Mouse (Mus musculus) ES-E14 (cell line): ENCODE results near the gene S100a5. TPM values are rescaled to one million over a fixed set of nuclear protein-coding genes. Genes with fewer than 3 reads are reported as not detected.

Experiments
- DNase-seq: peaks from one replicate; pipeline ENCODE4 v3.0.0-alpha.2; 2013; ENCODE audit warnings: low read depth, low spot score
- H3K27ac ChIP-seq: 2 replicates; pipeline ENCODE4 v1.5.1; 2012; ENCODE audit warnings: low read depth, mild to moderate bottlenecking, low read length, moderate library complexity, mixed read lengths; ENCODE audit not compliant: poor library complexity, insufficient read depth, severe bottlenecking
- H3K36me3 ChIP-seq: 2 replicates; pipeline ENCODE4 v1.6.1; 2012; ENCODE audit warnings: mild to moderate bottlenecking, low read length, moderate library complexity, mixed read lengths; ENCODE audit not compliant: control insufficient read depth, poor library complexity, insufficient read depth, severe bottlenecking
- H3K4me1 ChIP-seq, 2 experiments: fragments of 150-350 bp in 1 of 2; sonication (generic) in 1 of 2; 2 replicates each; pipeline ENCODE4 v1.6.1; 2012; ENCODE audit warnings: low read length in 2 of 2, mild to moderate bottlenecking in 1 of 2, mixed read lengths in 1 of 2; ENCODE audit not compliant: control insufficient read depth in 2 of 2, insufficient read depth in 2 of 2, poor library complexity in 1 of 2
- H3K4me3 ChIP-seq, 2 experiments: fragments of 150-350 bp in 1 of 2; sonication (generic) in 1 of 2; 2 replicates each; pipeline ENCODE4 v1.5.1; 2012; ENCODE audit warnings: low read length in 2 of 2, low read depth in 1 of 2, mild to moderate bottlenecking in 1 of 2, mixed read lengths in 1 of 2; ENCODE audit not compliant: insufficient read depth in 1 of 2, poor library complexity in 1 of 2, severe bottlenecking in 1 of 2
- H3K9ac ChIP-seq: 2 replicates; pipeline ENCODE4 v1.6.1; 2012; ENCODE audit warnings: low read depth, mild to moderate bottlenecking, low read length, mixed read lengths; ENCODE audit not compliant: poor library complexity, insufficient read depth, severe bottlenecking
- H3K9me3 ChIP-seq: fragments of 150-350 bp; sonication (generic); 2 replicates; pipeline ENCODE4 v1.6.1; 2012; ENCODE audit warnings: low read depth, mild to moderate bottlenecking, low read length; ENCODE audit not compliant: control insufficient read depth, insufficient read depth
- CHD2 ChIP-seq: IDR thresholded peaks from 2 replicates; pipeline ENCODE4 v1.6.1; 2014; ENCODE audit warnings: mild to moderate bottlenecking, low read depth, low read length, inconsistent platforms
- HCFC1 ChIP-seq: IDR thresholded peaks from 2 replicates; pipeline ENCODE4 v1.6.1; 2012; ENCODE audit warnings: low read length, inconsistent platforms, borderline replicate concordance; ENCODE audit not compliant: insufficient read depth
- MAFK ChIP-seq: IDR thresholded peaks from 2 replicates; pipeline ENCODE4 v1.6.1; 2014; ENCODE audit warnings: mild to moderate bottlenecking, low read depth, low read length, inconsistent platforms; ENCODE audit not compliant: insufficient read depth
- ZC3H11A ChIP-seq: IDR thresholded peaks from 2 replicates; pipeline ENCODE4 v1.6.1; 2012; ENCODE audit warnings: low read depth, mild to moderate bottlenecking, inconsistent platforms, low read length, borderline replicate concordance
- ZNF384 ChIP-seq: IDR thresholded peaks from 2 replicates; pipeline ENCODE4 v1.6.1; 2012; ENCODE audit warnings: low read depth, low read length, inconsistent platforms
- in situ Hi-C, 2 experiments: fragments of 600-800 bp; cut with MboI; formaldehyde crosslinking; loops; one replicate each; pipeline ENCODE4 v1.15.1; 2025; ENCODE audit warnings: low sequenced_read_pairs in 2 of 2, inconsistent platforms in 1 of 2; ENCODE audit not compliant: unreplicated experiment in 2 of 2
- total RNA-seq: library from RNA; depleted of rRNA; stranded (reverse); fragments of 300-350 nt; gene quantifications from 2 replicates; pipeline ENCODE4 v1.2.3, GENCODE M21; 2012

S100a5 gene
- total RNA-seq, 1 experiment: not detected

DNA sequence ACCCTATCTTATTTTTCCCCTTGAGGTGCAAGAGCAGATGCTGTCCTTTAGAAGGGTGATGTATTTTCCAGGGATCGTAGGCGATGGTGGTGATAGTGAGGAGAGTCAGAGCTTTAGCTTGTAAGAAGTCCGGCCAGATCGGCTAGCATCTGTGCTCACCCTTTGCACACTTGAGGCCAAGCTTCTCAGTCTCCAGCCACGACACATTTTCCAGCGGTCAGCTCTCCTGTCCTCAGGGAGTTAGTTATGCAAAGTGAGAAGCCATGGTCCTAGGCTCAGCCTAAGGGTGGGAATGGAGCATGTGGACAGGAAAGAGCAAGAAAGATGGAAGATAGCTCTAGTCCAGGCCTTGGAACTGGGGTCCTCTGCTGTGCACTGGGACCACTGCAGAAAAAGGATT is 11.5 kb upstream of the S100a5 start:
- no peak overlapping the region for H3K9ac ChIP-seq
- no peak for TF ChIP-seq ZNF384
- TF ChIP-seq MAFK: no peak
- no peak for TF ChIP-seq CHD2
- no peak for TF ChIP-seq ZC3H11A
- no peak for TF ChIP-seq HCFC1
- no peaks in the 10 kb centered on the region for H3K9me3 ChIP-seq
- in situ Hi-C loops: no loop called here
- DNase-seq: no peak
- no peaks in the 10 kb centered on the region for H3K36me3 ChIP-seq
- no peak overlapping the region for H3K4me3 ChIP-seq
- no peak overlapping the region for H3K27ac ChIP-seq
- no peaks in the 10 kb centered on the region for H3K4me1 ChIP-seq

- no peak overlapping the region for H3K27ac ChIP-seq
- H3K9ac ChIP-seq: no peak overlapping the region
- H3K4me3 ChIP-seq: no peak overlapping the region
- H3K36me3 ChIP-seq: no peaks in the 10 kb centered on the region
- DNase-seq: no peak
- H3K4me1 ChIP-seq: no peaks in the 10 kb centered on the region
- no peak for TF ChIP-seq ZNF384
- no peak for TF ChIP-seq MAFK
- no peak for TF ChIP-seq ZC3H11A
- no peak for TF ChIP-seq HCFC1
- in situ Hi-C loops: no loop called here
- no peaks in the 10 kb centered on the region for H3K9me3 ChIP-seq
Observed at GRCm38 (mm10) chr3:90597736-90598135, 10.6 kb upstream of the S100a5 start.

GRCm38 (mm10) chr3:90598212-90598611 is 10.1 kb upstream of the S100a5 start:
- no peak for DNase-seq
- Histone ChIP-seq H3K27ac (no peak overlapping the region), H3K4me1 (no peaks in the 10 kb centered on the region), H3K36me3 (no peaks in the 10 kb centered on the region), H3K9ac (no peak overlapping the region), H3K4me3 (no peak overlapping the region), H3K9me3 (no peaks in the 10 kb centered on the region)
- in situ Hi-C loops: no loop called here
- no peak for TF ChIP-seq MAFK
- no peak for TF ChIP-seq HCFC1
- no peak for TF ChIP-seq CHD2
- TF ChIP-seq ZNF384: no peak
- TF ChIP-seq ZC3H11A: no peak

- H3K4me1 ChIP-seq: no peaks in the 10 kb centered on the region
- H3K4me3 ChIP-seq: no peak overlapping the region
- H3K27ac ChIP-seq: no peak overlapping the region
- in situ Hi-C loops: no loop called here
- TF ChIP-seq CHD2: no peak
- no peak for TF ChIP-seq HCFC1
- H3K36me3 ChIP-seq: no peaks in the 10 kb centered on the region
- no peaks in the 10 kb centered on the region for H3K9me3 ChIP-seq
- no peak for DNase-seq
- no peak overlapping the region for H3K9ac ChIP-seq
Observed at GRCm38 (mm10) chr3:90599401-90599800, 8.9 kb upstream of the S100a5 start.

DNA sequence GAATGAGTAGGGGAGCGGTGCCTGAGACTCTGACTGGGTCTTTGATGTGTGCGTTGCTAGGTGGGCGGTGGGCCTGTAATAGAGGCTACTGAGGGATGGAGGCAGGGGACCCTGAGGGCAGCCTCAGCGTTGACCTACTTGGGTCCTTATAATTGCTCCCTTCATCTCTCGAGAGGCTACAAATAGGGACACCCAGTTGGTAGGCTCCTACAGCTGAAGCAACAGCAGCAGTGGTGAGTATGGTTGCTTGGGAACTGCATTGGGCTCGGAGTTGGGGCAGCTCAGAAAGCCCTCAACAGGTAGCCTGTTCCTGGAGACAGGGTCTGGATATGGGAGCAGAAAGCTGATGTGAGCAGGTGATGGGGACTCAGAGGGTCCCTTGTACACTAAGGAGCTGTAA is 8.3 kb upstream of the S100a5 start:
- TF ChIP-seq HCFC1 (no peak), ZNF384 (no peak), ZC3H11A (no peak), MAFK (no peak), CHD2 (no peak)
- Histone ChIP-seq H3K36me3 (no peaks in the 10 kb centered on the region), H3K9me3 (no peaks in the 10 kb centered on the region), H3K4me1 (no peaks in the 10 kb centered on the region), H3K4me3 (no peak overlapping the region), H3K9ac (no peak overlapping the region), H3K27ac (no peak overlapping the region)
- DNase-seq: no peak
- in situ Hi-C loops: no loop called here
